Mouse (Mus musculus) midbrain, embryonic 12.5 days (tissue): Measurements from ENCODE around the gene Smc2. TPM values are rescaled to one million over a fixed set of nuclear protein-coding genes. Genes with fewer than 3 reads are reported as not detected.

Source experiments
- ATAC-seq: fragments of 200-750 bp; cut with Nextera tagmentation; 2 replicates; pipeline ENCODE4 v1.8.0; 2017; ENCODE audit warnings: low read depth, moderate TSS enrichment, moderate library complexity; ENCODE audit not compliant: low FRiP score
- H3K27ac ChIP-seq: fragments of 300-500 bp; sonication (generic); replicated peaks from 2 replicates; pipeline ENCODE4 v1.5.1; 2016; ENCODE audit warnings: mild to moderate bottlenecking
- H3K27me3 ChIP-seq: fragments of 300-500 bp; sonication (generic); 2 replicates; pipeline ENCODE4 v1.6.1; 2016; ENCODE audit warnings: mild to moderate bottlenecking
- H3K36me3 ChIP-seq: fragments of 300-500 bp; sonication (generic); 2 replicates; pipeline ENCODE4 v1.6.1; 2016
- H3K4me1 ChIP-seq: fragments of 300-500 bp; sonication (generic); 2 replicates; pipeline ENCODE4 v1.6.1; 2016
- H3K4me2 ChIP-seq: fragments of 300-500 bp; sonication (generic); replicated peaks from 2 replicates; pipeline ENCODE4 v1.6.1; 2016; ENCODE audit warnings: mild to moderate bottlenecking, moderate library complexity
- H3K4me3 ChIP-seq: fragments of 300-500 bp; sonication (generic); 2 replicates; pipeline ENCODE4 v1.5.1; 2016; ENCODE audit warnings: mild to moderate bottlenecking
- H3K9ac ChIP-seq: fragments of 300-500 bp; sonication (generic); replicated peaks from 2 replicates; pipeline ENCODE4 v1.6.1; 2016; ENCODE audit warnings: mild to moderate bottlenecking, moderate library complexity
- H3K9me3 ChIP-seq: fragments of 300-500 bp; sonication (generic); 2 replicates; pipeline ENCODE4 v1.6.1; 2016; ENCODE audit warnings: mild to moderate bottlenecking
- WGBS: fragments of 180-500 bp; shearing (Covaris S2); methylation state at CpG from one replicate; pipeline ENCODE4 v1.1.7; 2016; 5-methylcytosine and 5-hydroxymethylcytosine counted together
- polyA plus RNA-seq: library from polyadenylated mRNA; unstranded; fragments of >200 nt; fragmentation: Nextera tagmentation; extraction: Ambion mirVana; gene quantifications from 2 replicates; pipeline ENCODE4 v1.2.1, GENCODE M21; 2016

Gene Smc2
- polyA plus RNA-seq, 1 experiment from 2014 or later = 195 TPM

- Histone ChIP-seq H3K4me3 (no peak overlapping the region), H3K27me3 (no peaks in the 10 kb centered on the region), H3K4me2 (no peak overlapping the region), H3K36me3 (no peaks in the 10 kb centered on the region), H3K27ac (no peak overlapping the region), H3K9me3 (no peaks in the 10 kb centered on the region), H3K9ac (no peak overlapping the region), H3K4me1 (peaks cover 3% of the 10 kb centered on the region; the same call in 1 of the 2 replicates)
- WGBS = 85% methylated on average over 5 of the region's 5 CpGs
- no peak for ATAC-seq
These were observed 80.3 kb downstream of the Smc2 start for GRCm38 (mm10) chr4:52519301-52519700.

- Histone ChIP-seq H3K27ac (no peak overlapping the region), H3K9ac (no peak overlapping the region), H3K9me3 (no peaks in the 10 kb centered on the region), H3K4me2 (no peak overlapping the region), H3K4me1 (no peaks in the 10 kb centered on the region), H3K4me3 (no peak overlapping the region), H3K27me3 (no peaks in the 10 kb centered on the region), H3K36me3 (no peaks in the 10 kb centered on the region)
- no peak for ATAC-seq
- 81% methylated on average over 5 of the region's 5 CpGs for WGBS
These were observed 87.4 kb downstream of the Smc2 start for GRCm38 (mm10) chr4:52526464-52526863.

GRCm38 (mm10) chr4:52530636-52531035, 91.6 kb downstream of the Smc2 start:
- no peak for ATAC-seq
- Histone ChIP-seq H3K36me3 (no peaks in the 10 kb centered on the region), H3K9ac (no peak overlapping the region), H3K27me3 (no peaks in the 10 kb centered on the region), H3K4me3 (no peak overlapping the region), H3K9me3 (no peaks in the 10 kb centered on the region), H3K4me1 (no peaks in the 10 kb centered on the region), H3K4me2 (no peak overlapping the region), H3K27ac (no peak overlapping the region)
- WGBS = 80% methylated on average over 2 of the region's 2 CpGs

Other genes starting within 250 kb of the Smc2 start
- gene Vma21-ps, start 58.0 kb downstream of the Smc2 start, polyA plus RNA-seq = not detected in 2 replicates
- gene Toporsl, start 157.0 kb downstream of the Smc2 start, polyA plus RNA-seq = 0.06 and 0.08 TPM in 2 replicates